Mouse (Mus musculus): ENCODE data around the gene Btbd17.

Gene Btbd17

DNA sequence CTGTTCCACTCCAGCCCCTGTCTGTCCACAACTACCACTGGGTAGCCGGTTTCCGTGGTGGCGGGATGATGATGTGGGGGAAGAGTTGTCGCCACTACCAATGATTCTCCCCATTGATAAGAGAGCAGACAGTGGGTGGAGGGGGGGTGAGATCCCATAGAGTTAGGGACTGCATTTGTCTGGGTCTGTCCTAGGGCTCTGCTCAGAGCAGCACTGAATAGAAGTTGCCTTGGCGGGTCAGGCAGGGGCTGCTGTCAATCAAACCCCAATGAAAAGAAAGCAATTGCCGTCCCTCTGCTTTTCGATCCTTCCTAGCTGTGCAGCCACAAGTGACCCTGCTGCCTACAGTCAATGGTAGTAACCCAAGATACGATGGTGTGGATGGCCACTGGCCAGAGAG lies 8.2 kb upstream of the Btbd17 start:
- DNase-seq (ENCODE audit: inconsistent ontology term): no peak

GRCm38 (mm10) chr11:114802540-114803267 lies 7.0 kb upstream of the Btbd17 start:
- no peak for DNase-seq (ENCODE audit: inconsistent ontology term)

DNA sequence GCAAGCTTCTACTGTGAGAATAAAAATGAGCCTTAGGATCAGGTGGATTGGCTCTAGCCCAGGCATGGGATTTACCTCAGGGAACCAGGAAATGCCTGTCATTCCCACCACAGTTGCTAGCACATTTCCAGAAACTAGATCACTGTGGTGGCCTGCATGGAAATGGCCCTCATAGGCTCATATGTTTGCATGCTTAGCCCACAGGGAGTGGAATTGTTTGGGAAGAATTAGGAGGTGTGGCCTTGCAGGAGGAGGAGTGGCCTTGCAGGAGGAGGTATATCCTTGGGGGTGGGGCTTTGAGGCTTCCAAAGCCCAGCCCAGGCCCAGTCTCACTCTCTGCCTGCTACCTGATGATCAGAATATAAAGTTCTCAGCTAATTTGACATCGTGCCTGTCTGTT lies 6.2 kb upstream of the Btbd17 start:
- DNase-seq (ENCODE audit: inconsistent ontology term): no peak

- no peak for DNase-seq (ENCODE audit: inconsistent ontology term)
Observed at GRCm38 (mm10) chr11:114798624-114799023, 2.9 kb upstream of the Btbd17 start, which contains the start of gene Gpr142. Gene Gpr142 (plus strand): TSS chr11:114798924.

GRCm38 (mm10) chr11:114797981-114798380 lies 2.2 kb upstream of the Btbd17 start:
- DNase-seq (ENCODE audit: inconsistent ontology term): no peak

GRCm38 (mm10) chr11:114797176-114797575 lies 1.4 kb upstream of the Btbd17 start:
- no peak for DNase-seq (ENCODE audit: inconsistent ontology term)

GRCm38 (mm10) chr11:114795231-114795746 lies 456 bp downstream of the Btbd17 start:
- DNase-seq (ENCODE audit: inconsistent ontology term): peak; percentile 79

GRCm38 (mm10) chr11:114794691-114795090 lies 1.1 kb downstream of the Btbd17 start:
- DNase-seq (ENCODE audit: inconsistent ontology term): no peak

DNA sequence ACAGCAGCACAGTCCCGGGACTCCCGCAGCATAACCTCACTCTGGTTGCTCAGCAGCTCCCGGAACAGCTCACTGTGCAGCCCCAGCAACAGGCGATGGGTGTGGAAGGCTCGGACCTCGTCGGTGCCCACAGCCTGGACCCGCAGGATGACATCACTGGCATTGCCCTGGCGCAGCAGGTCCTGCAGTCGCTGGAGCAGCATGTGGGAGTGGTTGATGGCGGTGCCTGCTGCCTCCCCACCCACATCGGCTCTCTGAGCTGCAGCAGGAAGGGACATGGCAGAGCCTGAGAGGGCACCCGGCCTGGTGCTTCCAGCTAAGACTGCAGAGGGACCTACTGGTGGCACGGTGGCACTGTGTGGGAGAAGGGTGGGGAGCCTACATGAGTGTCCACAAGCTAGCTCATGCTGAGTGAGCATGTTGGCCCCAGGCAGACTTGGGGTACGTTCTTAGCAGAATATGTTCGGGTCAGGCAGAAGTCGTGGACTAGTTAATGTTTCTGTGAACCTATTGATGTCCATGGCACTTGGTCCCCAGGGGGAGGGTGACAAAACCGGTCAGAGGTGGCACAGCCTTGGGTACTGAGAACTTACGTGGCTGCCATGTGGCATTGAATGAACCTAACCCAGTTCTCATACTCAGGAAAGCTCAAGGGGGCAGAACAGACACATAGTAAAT lies 1.7 kb downstream of the Btbd17 start:
- no peak for DNase-seq (ENCODE audit: inconsistent ontology term)

DNA sequence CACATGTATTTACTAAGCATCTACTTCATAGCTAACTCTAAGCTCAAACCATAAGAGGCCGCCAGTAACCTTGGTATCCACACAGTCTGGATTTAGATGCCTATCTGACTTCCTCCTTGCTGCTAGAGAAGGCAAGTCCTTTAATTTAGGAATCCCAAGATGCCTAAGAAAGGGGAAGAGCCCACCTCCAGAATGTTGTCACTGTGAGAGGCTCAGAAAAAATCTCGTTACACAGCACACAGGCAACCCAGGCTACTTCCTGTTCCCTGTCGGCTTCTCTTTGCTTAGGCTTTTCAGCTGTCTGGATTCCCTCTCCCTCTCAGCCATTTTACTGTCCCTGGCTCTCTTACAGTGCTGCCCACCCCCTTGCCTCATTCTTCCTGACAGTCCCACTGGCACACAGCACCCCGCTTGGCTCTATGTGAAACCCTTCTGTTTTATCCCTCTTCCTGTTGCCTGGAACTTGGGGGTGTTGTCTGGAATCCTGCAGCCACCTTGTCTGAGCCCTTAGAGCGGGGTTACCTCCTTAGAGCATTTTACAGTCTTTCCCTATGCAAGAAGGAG lies 2.7 kb downstream of the Btbd17 start:
- no peak for DNase-seq (ENCODE audit: inconsistent ontology term)

GRCm38 (mm10) chr11:114791891-114792411 lies 3.8 kb downstream of the Btbd17 start:
- peak; percentile 35 for DNase-seq (ENCODE audit: inconsistent ontology term)

GRCm38 (mm10) chr11:114791351-114791889 lies 4.3 kb downstream of the Btbd17 start:
- DNase-seq (ENCODE audit: inconsistent ontology term): no peak

DNA sequence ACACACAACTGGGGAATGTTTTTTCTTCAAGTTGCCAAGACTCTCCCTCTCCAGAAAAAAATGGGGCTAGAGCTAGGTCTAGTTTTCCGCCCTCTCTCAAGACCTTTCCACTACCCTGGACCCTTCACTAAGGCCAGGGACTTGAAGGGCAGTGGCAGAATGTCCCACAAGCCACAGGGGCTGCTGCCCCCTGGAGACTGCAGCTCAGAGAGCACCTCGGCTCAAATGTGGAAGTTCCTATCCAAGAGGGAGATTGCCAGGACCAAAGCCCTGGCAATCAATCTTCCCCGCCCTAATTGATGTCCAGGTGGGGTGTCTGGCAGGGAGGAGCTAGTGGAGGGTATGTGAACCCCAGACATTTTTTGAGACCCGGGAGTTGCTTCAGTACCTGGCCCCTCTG lies 4.9 kb downstream of the Btbd17 start:
- DNase-seq (ENCODE audit: inconsistent ontology term): no peak

DNA sequence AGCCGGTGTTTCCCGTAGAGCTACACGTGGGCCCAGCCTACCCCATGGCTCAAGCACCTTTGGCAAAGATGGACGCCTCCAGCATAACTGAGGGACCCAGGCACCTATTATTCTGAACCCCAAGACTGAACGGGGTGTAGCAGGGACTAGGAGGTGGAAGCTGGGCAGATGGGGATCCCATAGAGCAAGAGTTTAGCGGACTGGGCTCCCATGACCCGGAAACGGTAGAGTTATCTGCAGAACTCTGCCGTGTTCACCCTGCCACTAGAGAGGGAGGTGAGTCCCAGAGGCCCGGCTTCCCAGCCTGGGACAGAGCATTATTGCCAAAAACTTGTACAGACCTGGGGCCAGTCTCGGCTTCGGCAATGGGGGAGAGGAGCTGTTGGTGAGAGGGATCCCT lies 5.6 kb downstream of the Btbd17 start:
- DNase-seq (ENCODE audit: inconsistent ontology term): no peak

DNA sequence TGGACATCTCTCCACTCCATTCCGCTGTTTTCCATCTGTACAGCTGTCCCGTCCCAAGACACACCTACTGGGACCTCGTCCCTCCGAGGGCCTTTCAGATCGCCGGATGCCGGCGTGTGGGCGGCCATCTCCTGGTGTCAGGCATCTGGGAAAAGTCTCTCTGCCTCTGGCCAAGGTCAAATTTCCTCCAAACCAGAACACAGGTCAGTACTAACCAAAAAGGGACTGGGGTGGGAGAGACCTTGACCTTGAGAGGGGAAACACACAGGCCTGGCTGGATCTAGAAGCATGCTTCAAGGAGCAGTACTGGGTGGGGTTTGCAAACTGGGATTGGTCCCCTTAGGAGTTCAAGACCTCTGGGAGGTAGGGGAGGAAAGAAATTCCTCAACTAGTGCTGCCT lies 6.0 kb downstream of the Btbd17 start:
- DNase-seq (ENCODE audit: inconsistent ontology term): no peak

- peak; percentile 81 for DNase-seq (ENCODE audit: inconsistent ontology term)
Observed at GRCm38 (mm10) chr11:114789061-114789714, 6.6 kb downstream of the Btbd17 start.

GRCm38 (mm10) chr11:114787611-114788010 lies 8.1 kb downstream of the Btbd17 start:
- DNase-seq (ENCODE audit: inconsistent ontology term): no peak

- no peak for DNase-seq (ENCODE audit: inconsistent ontology term)
Observed at GRCm38 (mm10) chr11:114786326-114786725, 9.4 kb downstream of the Btbd17 start.

- no peak for DNase-seq (ENCODE audit: inconsistent ontology term)
Observed at GRCm38 (mm10) chr11:114785892-114786291, 9.9 kb downstream of the Btbd17 start.

- no peak for DNase-seq (ENCODE audit: inconsistent ontology term)
Observed at GRCm38 (mm10) chr11:114780076-114780475, 15.7 kb downstream of the Btbd17 start.

GRCm38 (mm10) chr11:114771896-114772295 lies 23.8 kb downstream of the Btbd17 start:
- no peak for DNase-seq (ENCODE audit: inconsistent ontology term)

DNA sequence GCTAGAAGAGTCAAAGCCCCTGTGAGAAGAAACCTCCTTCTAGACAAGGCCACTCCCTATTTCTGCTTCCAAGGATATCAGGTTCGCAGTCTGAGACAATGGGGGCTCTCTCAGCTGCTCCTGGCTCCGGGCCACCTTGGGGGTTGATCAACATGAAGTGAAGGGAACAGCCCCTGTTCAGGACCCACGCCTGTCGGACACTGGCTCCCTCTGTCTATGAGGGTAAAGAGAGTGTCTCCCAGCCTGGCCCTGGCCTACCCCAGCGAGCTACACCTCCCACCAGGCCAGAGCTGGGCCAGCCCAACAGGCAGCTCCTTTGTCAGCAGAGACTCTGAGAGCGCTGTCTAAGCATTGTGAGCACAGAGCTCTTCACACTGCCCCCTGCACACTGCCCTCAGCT lies 25.8 kb downstream of the Btbd17 start:
- no peak for DNase-seq (ENCODE audit: inconsistent ontology term)

All from Muller cell, postnatal 12 days (primary cell).